Mouse (Mus musculus) MEL (cell line): ENCODE measurements around the gene Dcp1b.

Source experiments
- CTCF ChIP-seq, 3 experiments: IDR thresholded peaks in 2 of 3; conservative IDR thresholded peaks in 1 of 3; 2 replicates each; pipeline ENCODE4 v1.5.1; 2011 to 2012; ENCODE audit warnings: low read length in 3 of 3, low read depth in 2 of 3, mild to moderate bottlenecking in 2 of 3, improper control_type of control experiment in 1 of 3, inconsistent platforms in 1 of 3, mixed read lengths in 1 of 3, moderate library complexity in 1 of 3; ENCODE audit not compliant: control insufficient read depth in 1 of 3, insufficient read depth in 1 of 3, poor library complexity in 1 of 3, severe bottlenecking in 1 of 3
- GATA1 ChIP-seq: IDR thresholded peaks from 2 replicates; pipeline ENCODE4 v1.6.1; 2011; ENCODE audit warnings: low read depth, low read length, improper control_type of control experiment
- KAT2A ChIP-seq: conservative IDR thresholded peaks from 2 replicates; pipeline ENCODE4 v1.6.1; 2012; ENCODE audit warnings: low read depth, low read length, improper control_type of control experiment, inconsistent platforms
- POLR2A ChIP-seq, 2 experiments: IDR thresholded peaks; 2 replicates each; pipeline ENCODE4 v1.6.1; 2011 to 2012; ENCODE audit warnings: low read length in 2 of 2, mild to moderate bottlenecking in 2 of 2, control low read depth in 1 of 2, improper control_type of control experiment in 1 of 2, low read depth in 1 of 2, moderate library complexity in 1 of 2; ENCODE audit not compliant: control insufficient read depth in 1 of 2, insufficient read depth in 1 of 2, poor library complexity in 1 of 2
- SIN3A ChIP-seq: IDR thresholded peaks from 2 replicates; pipeline ENCODE4 v1.6.1; 2012; ENCODE audit warnings: low read length, improper control_type of control experiment, inconsistent platforms
- UBTF ChIP-seq: IDR thresholded peaks from 2 replicates; pipeline ENCODE4 v1.6.1; 2012; ENCODE audit warnings: low read depth, mild to moderate bottlenecking, inconsistent platforms, low read length, improper control_type of control experiment, moderate library complexity, borderline replicate concordance; ENCODE audit not compliant: insufficient read depth
- USF2 ChIP-seq, 2 experiments: IDR thresholded peaks; 2 replicates each; pipeline ENCODE4 v1.6.1; 2011 to 2012; ENCODE audit warnings: improper control_type of control experiment in 2 of 2, low read length in 2 of 2, borderline replicate concordance in 1 of 2, inconsistent platforms in 1 of 2, low read depth in 1 of 2, mild to moderate bottlenecking in 1 of 2; ENCODE audit not compliant: insufficient read depth in 1 of 2

GRCm38 (mm10) chr6:119198534-119199273, 23.7 kb downstream of the Dcp1b start:
- no peak for TF ChIP-seq UBTF
- no peak for TF ChIP-seq KAT2A
- TF ChIP-seq POLR2A (IDR thresholded peaks at IDR 0.05; ENCODE audit: control insufficient read depth in 1 of 2, insufficient read depth in 1 of 2, low read depth in 1 of 2, low read length in 2 of 2, poor library complexity in 1 of 2) = no peak
- TF ChIP-seq GATA1 = no peak
- no peak for TF ChIP-seq USF2 (IDR thresholded peaks at IDR 0.05; ENCODE audit: borderline replicate concordance in 1 of 2, insufficient read depth in 1 of 2, low read depth in 1 of 2, low read length in 2 of 2)
- TF ChIP-seq CTCF (IDR thresholded peaks at IDR 0.05 in 2 of 3, conservative IDR thresholded peaks at IDR 0.05 in 1 of 3; ENCODE audit: control insufficient read depth in 1 of 3, insufficient read depth in 1 of 3, low read depth in 2 of 3, low read length in 3 of 3, poor library complexity in 1 of 3, severe bottlenecking in 1 of 3) = no peak
- TF ChIP-seq SIN3A = no peak
